Mouse (Mus musculus): ENCODE results near the gene Map3k21.

- TF ChIP-seq CTCF (IDR thresholded peaks at IDR 0.05; ENCODE audit: low read depth, low read length) (no peak), EP300 (IDR thresholded peaks at IDR 0.05; ENCODE audit: insufficient read depth, low read depth, low read length) (no peak), POLR2A (IDR thresholded peaks at IDR 0.05; ENCODE audit: insufficient read depth, low read length) (no peak)
These were observed 65.7 kb downstream of the Map3k21 start for GRCm38 (mm10) chr8:125975981-125976380.

Measured in ES-Bruce4 (cell line).